Mouse (Mus musculus) cerebellum, postnatal 14 days (tissue): ENCODE results near the gene Kbtbd7.
"Not testable (repeated sequence)": the region's sequence is repeated elsewhere in the genome, so short reads cannot be mapped to it uniquely, and the experiment has no call there.

Experiments used
- DNase-seq, 2 experiments: peaks; one replicate each; pipeline ENCODE4 v3.0.0; 2021; ENCODE audit warnings: mixed read lengths in 2 of 2

The Kbtbd7 gene

DNA sequence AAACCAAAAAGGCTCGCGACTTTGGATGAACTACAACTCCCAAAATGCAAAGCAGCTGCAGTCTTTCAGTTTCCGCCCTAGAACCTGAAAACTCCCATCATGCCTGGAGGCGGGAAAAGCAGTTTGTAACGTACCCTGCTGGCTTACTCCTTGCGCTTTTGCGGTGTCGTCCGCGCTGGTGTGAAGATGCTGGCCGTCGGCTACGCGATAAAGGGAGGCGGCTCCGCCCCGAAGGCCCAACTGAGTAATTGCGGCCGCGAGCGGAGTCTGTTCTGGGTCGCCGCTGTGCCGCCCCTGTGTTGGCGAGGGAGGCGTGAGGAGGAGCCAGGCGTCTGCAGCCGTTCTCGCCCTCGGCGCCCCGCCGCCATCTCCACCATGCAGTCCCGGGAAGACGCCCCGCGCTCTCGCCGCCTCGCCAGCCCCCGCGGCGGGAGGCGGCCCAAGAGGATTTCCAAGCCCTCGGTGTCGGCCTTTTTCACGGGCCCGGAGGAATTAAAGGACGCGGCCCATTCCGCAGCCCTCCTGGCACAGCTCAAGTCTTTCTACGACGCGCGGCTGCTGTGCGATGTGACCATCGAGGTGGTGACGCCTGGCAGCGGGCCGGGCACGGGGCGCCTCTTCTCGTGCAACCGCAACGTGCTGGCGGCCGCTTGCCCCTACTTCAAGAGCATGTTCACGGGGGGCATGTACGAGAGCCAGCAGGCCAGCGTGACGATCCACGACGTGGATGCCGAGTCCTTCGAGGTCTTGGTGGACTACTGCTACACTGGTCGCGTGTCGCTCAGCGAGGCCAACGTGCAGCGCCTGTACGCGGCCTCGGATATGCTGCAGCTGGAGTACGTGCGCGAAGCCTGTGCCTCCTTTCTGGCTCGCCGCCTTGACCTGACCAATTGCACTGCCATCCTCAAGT lies 25.6 kb downstream of the Kbtbd7 start, which contains the start of gene Kbtbd6:
Gene Kbtbd6, plus strand, starts transcription at position 155 of the 910 bp plus-strand sequence.
- DNase-seq: peak; percentile 79 to 83

DNA sequence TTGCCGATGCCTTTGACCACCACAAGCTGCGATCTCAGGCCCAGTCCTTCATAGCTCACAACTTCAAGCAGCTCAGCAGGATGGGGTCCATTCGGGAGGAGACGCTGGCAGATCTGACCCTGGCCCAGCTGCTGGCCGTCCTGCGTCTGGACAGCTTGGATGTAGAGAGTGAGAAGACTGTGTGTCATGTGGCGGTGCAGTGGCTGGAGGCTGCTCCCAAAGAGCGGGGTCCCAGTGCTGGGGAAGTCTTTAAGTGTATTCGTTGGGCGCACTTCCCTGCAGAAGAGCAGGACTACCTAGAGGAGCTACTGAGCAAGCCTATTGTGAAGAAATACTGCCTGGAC lies 26.3 kb downstream of the Kbtbd7 start:
- not testable (repeated sequence) for DNase-seq

DNA sequence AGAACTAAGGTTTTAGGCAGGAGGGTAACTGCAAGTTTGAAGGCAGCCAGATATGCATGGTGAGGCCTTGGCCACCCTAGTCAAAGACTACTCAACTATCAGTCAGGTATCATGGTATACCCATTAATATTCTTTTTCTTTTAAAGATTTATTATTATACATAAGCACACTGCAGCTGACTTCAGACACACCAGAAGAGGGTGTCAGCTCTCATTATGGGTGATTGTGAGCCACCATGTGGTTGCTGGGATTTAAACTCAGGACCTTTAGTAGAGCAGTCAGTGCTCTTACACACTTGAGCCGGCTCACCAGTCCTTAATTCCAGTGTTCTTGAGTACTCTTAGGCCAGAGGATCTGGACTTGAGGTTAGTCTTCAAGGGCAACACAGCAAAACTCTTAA lies 34.1 kb downstream of the Kbtbd7 start:
- no peak for DNase-seq

DNA sequence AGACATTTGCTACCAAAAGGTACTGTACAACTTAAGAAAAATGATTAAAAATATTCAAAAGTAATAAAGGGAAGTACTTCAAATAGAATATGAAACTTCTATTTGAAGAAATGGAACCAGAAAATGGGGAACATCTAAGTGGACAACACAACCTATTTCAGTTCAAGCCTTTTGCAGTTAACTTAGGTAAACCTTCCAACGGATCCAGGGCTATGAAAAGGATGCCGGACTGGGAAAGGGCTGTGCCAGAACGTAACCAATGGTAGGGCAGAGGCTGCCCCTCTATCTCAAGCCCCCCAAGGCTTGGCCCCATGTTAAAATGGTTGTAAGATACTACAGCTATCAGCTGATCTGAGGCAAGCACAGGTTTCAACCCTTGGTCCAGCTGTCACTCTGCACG lies 34.7 kb downstream of the Kbtbd7 start:
- DNase-seq: no peak

DNA sequence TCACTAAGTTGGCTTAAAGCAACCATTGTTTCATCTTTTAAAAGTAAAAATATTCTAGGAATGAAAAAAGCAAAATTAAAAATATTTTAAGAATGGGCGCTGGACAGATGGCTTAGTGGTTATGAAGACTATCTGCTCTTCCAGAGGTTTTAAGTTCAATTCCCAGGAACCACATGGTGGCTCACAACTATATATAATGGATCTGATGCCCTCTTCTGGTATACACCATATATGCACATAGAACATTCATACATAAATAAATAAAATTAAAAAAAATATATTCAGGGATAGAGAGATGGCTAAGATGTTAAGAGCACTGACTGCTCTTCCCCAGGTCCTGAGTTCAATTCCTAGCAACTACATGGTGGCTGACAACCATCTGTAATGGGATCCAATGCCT lies 39.3 kb downstream of the Kbtbd7 start:
- DNase-seq: no peak

DNA sequence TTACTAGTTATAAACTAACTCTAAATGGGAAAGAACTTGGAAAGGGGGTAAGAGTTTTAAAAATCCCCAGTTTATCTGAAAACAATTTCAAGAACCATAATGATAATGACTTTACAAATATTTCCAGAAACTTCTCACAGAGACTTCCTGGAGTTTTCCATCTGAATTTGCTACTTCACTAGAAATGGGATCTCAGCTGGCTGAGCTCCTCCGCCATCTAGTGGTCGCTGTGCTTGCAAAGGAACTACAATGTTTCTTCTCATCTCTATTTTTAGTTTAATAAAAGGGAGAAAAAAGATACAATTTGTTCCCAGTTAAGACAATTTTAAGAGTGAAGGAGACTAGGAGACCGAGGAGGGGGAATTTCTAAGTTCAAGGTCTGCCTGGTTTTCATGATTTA lies 41.3 kb downstream of the Kbtbd7 start:
- peak; percentile 68 to 77 for DNase-seq

DNA sequence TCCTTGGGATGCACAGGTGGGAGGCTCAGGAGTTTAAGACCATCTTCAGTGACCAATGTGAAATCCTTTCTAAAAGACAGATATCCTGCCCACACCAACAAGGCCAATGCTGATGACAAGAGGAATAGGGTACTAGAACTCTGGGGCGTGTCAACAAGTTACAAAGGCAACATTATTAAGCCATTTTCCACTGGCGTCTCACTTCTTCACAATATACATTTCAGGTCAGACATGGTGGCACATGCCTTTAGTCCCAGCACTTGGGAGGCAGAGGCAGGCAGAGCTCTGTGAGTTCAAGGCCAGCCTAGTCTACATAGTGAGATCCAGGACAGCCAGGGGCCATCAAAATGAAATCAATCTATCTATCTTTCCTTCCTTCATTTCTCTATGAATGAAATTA lies 47.1 kb downstream of the Kbtbd7 start:
- DNase-seq: no peak
